Mouse (Mus musculus): ENCODE data around the gene Tead4.

DNA sequence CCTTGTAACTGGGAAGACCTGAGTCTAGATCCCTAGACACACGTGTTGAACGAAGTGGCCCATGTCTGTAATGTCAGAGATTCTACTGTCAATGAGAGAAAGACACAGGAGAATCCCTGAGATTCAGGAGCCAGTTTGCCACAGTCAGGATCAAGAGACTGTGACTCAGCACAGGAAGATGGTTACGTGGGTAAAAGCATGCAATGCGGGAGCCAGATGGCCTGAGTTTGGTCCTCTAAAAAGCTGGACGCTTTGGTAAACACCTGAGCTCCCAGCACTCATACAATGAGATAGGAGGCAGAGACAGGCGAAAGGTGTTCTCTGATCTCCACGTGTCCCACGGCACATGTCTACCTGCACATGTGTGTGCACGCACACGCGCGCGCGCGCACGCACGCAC, 27.9 kb downstream of the Tead4 start:
- no peak for TF ChIP-seq GATA1 (IDR thresholded peaks at IDR 0.05; ENCODE audit: low read length)
- no peak for TF ChIP-seq TAL1 (IDR thresholded peaks at IDR 0.05; ENCODE audit: low read length)
